15 mouse cellular contexts compared by ENCODE assay signal in genomic region chr2:165221952-165222351, GRCm38 (mm10). TPM values are rescaled to one million over a fixed set of nuclear protein-coding genes. Genes with fewer than 3 reads are reported as not detected.
A peak's percentile ranks its signal among the peaks of the same experiment; 100 is the strongest.
DNase-seq lines count a peak whose midpoint lies in the region; ATAC-seq lines count a peak whose summit lies in the region.
"Had no signal": no experiment of that assay in that cellular context is flagged by ENCODE, and none has a peak within 500 bp of the region (broad histone marks: within the 10 kb centered on the region; RNA-seq: fewer than 3 reads in every experiment).

No protein-coding gene starts in this region.

- no peak overlapping the region for H3K27ac ChIP-seq in hindbrain, embryonic 14.5 days
- H3K27ac ChIP-seq in liver, embryonic 11.5 days (ENCODE audit: low read depth, low read length): no peak overlapping the region
- H3K27ac ChIP-seq: heart, embryonic 13.5 days; stomach, embryonic 15.5 days had no signal

- no peak overlapping the region for H3K4me3 ChIP-seq in hindbrain, embryonic 14.5 days (replicated peaks; ENCODE audit: low read length)
- no peak overlapping the region for H3K4me3 ChIP-seq in liver, embryonic 11.5 days (ENCODE audit: low read depth, low read length)
- H3K4me3 ChIP-seq: heart, embryonic 13.5 days; stomach, embryonic 15.5 days had no signal

- H3K9me3 ChIP-seq in hindbrain, embryonic 14.5 days (ENCODE audit: control insufficient read depth, low read length): no peaks in the 10 kb centered on the region
- H3K9me3 ChIP-seq in liver, embryonic 11.5 days (ENCODE audit: control insufficient read depth, low read length): no peaks in the 10 kb centered on the region
- H3K9me3 ChIP-seq: heart, embryonic 13.5 days; stomach, embryonic 15.5 days had no signal

- no peak overlapping the region for H3K9ac ChIP-seq in hindbrain, embryonic 14.5 days
- no peak overlapping the region for H3K9ac ChIP-seq in liver, embryonic 11.5 days (ENCODE audit: low read depth, low read length)
- H3K9ac ChIP-seq: heart, embryonic 13.5 days; stomach, embryonic 15.5 days had no signal

- H3K4me1 ChIP-seq in hindbrain, embryonic 14.5 days (replicated peaks; ENCODE audit: control insufficient read depth, insufficient read depth, low read length): peaks cover 15% of the 10 kb centered on the region
- H3K4me1 ChIP-seq in liver, embryonic 11.5 days (replicated peaks; ENCODE audit: control insufficient read depth, insufficient read depth, low read length): no peaks in the 10 kb centered on the region
- H3K4me1 ChIP-seq: heart, embryonic 13.5 days; stomach, embryonic 15.5 days had no signal

- no peaks in the 10 kb centered on the region for H3K36me3 ChIP-seq in hindbrain, embryonic 14.5 days (replicated peaks; ENCODE audit: control insufficient read depth, insufficient read depth)
- no peaks in the 10 kb centered on the region for H3K36me3 ChIP-seq in liver, embryonic 11.5 days (ENCODE audit: control insufficient read depth, insufficient read depth, low read length)
- H3K36me3 ChIP-seq: heart, embryonic 13.5 days; stomach, embryonic 15.5 days had no signal

- peaks cover 6% of the 10 kb centered on the region; the same call in 1 of the 2 replicates for H3K27me3 ChIP-seq in hindbrain, embryonic 14.5 days (ENCODE audit: control insufficient read depth, insufficient read depth, low read length)
- peaks cover 47% of the 10 kb centered on the region for H3K27me3 ChIP-seq in liver, embryonic 11.5 days (replicated peaks; ENCODE audit: control insufficient read depth, insufficient read depth, low read length)

- 0 out of 2 replicates have a peak overlapping the region, but pooled peaks have one; percentile 15 for H3K4me2 ChIP-seq in hindbrain, embryonic 14.5 days (replicated peaks)
- no peak overlapping the region for H3K4me2 ChIP-seq in liver, embryonic 11.5 days
- H3K4me2 ChIP-seq: heart, embryonic 13.5 days; stomach, embryonic 15.5 days had no signal

- 3% methylated on average over 9 of the region's 9 CpGs for WGBS in hindbrain, embryonic 14.5 days
- 11% methylated on average over 9 of the region's 9 CpGs for WGBS in liver, embryonic 11.5 days

- DNase-seq in layer of hippocampus, postnatal 36 days: peak; percentile 31 to 35
- no peak for DNase-seq in layer of hippocampus, adult 11-12 months (ENCODE audit: low spot score)
- DNase-seq in brain, adult 2 months (ENCODE audit: low read depth, low spot score): peak; percentile 48
- DNase-seq in hindbrain, embryonic 14.5 days (ENCODE audit: low spot score): peak; percentile 58
- DNase-seq in neural tube, embryonic 10.5 days (ENCODE audit: extremely low spot score, low spot score): peak; percentile 46
- no peak for DNase-seq in adrenal gland, adult 18-20 months (ENCODE audit: low spot score in 2 of 2)
- no peak for DNase-seq in liver, embryonic 11.5 days (ENCODE audit: low spot score)
- no peak for DNase-seq in testis, postnatal 14 days (ENCODE audit: low spot score)
- DNase-seq: cerebellum, adult 8-10 months; kidney, postnatal 4 days had no signal

- ATAC-seq in hindbrain, embryonic 14.5 days (ENCODE audit: low FRiP score): no peak
- no peak for ATAC-seq in liver, embryonic 11.5 days (replicated peaks; ENCODE audit: low FRiP score)

RNA-seq across cellular contexts. Expression of gene Cdh22, which starts 12.7 kb away (rescaled TPM):
- total RNA-seq in layer of hippocampus, postnatal 36 days (2021): 10 to 100 TPM; 12.9 to 13.1 TPM
- 12.4 and 15.4 TPM in 2 replicates for polyA plus RNA-seq in hindbrain, embryonic 14.5 days (2014; fragmentation: Nextera tagmentation; extraction: Ambion mirVana)
- total RNA-seq in adrenal gland, adult 18-20 months (2021): 1 to 10 TPM; 1.4 to 1.7 TPM
- 0.11 and 0.17 TPM in 2 replicates for polyA plus RNA-seq in liver, embryonic 11.5 days (2014; fragmentation: Nextera tagmentation; extraction: Ambion mirVana)
- total RNA-seq: megakaryocyte progenitor cell, adult 5-6 weeks; neutrophil, adult 5-6 weeks had no signal
- polyA plus RNA-seq: liver, embryonic 16.5 days had no signal

Comparison
In these comparisons a context has a peak if more than half of its experiments do, and no peak if none do; other contexts are left out.
1. DNase-seq: peak in layer of hippocampus, postnatal 36 days (2 of 2), brain, adult 2 months (single experiment), hindbrain, embryonic 14.5 days (single experiment) and neural tube, embryonic 10.5 days (single experiment); none in layer of hippocampus, adult 11-12 months (single experiment), adrenal gland, adult 18-20 months (0 of 2), liver, embryonic 11.5 days (single experiment) and testis, postnatal 14 days (single experiment).
2. RNA of gene Cdh22, which starts 12.7 kb away (total RNA-seq): 12.9 to 13.1 TPM in layer of hippocampus, postnatal 36 days; 1.4 to 1.7 TPM in adrenal gland, adult 18-20 months; every median in the first group is over 4 times any median in the second.